Mouse (Mus musculus) kidney, embryonic 15.5 days (tissue): Measurements from ENCODE around the gene Crhr1. TPM values are rescaled to one million over a fixed set of nuclear protein-coding genes. Genes with fewer than 3 reads are reported as not detected.
"Not testable (repeated sequence)": the region's sequence is repeated elsewhere in the genome, so short reads cannot be mapped to it uniquely, and the experiment has no call there.

ENCODE experiments used
- ATAC-seq: fragments of 200-750 bp; cut with Nextera tagmentation; replicated peaks from 2 replicates; pipeline ENCODE4 v1.8.0; 2017; ENCODE audit warnings: moderate TSS enrichment; ENCODE audit not compliant: low FRiP score
- H3K27ac ChIP-seq: fragments of 300-500 bp; sonication (generic); 2 replicates; pipeline ENCODE4 v1.5.1; 2015; ENCODE audit warnings: mild to moderate bottlenecking, inconsistent platforms
- H3K27me3 ChIP-seq: fragments of 300-500 bp; sonication (generic); 2 replicates; pipeline ENCODE4 v1.6.1; 2015; ENCODE audit warnings: inconsistent platforms
- H3K36me3 ChIP-seq: fragments of 300-500 bp; sonication (generic); 2 replicates; pipeline ENCODE4 v1.6.1; 2015; ENCODE audit warnings: inconsistent platforms
- H3K4me1 ChIP-seq: fragments of 300-500 bp; sonication (generic); 2 replicates; pipeline ENCODE4 v1.6.1; 2015; ENCODE audit warnings: inconsistent platforms
- H3K4me2 ChIP-seq: fragments of 300-500 bp; sonication (generic); 2 replicates; pipeline ENCODE4 v1.6.1; 2015; ENCODE audit warnings: moderate library complexity, mild to moderate bottlenecking, inconsistent platforms
- H3K4me3 ChIP-seq: fragments of 300-500 bp; sonication (generic); replicated peaks from 2 replicates; pipeline ENCODE4 v1.5.1; 2015; ENCODE audit warnings: mild to moderate bottlenecking, inconsistent platforms
- H3K9ac ChIP-seq: fragments of 300-500 bp; sonication (generic); 2 replicates; pipeline ENCODE4 v1.6.1; 2015; ENCODE audit warnings: mild to moderate bottlenecking, inconsistent platforms
- H3K9me3 ChIP-seq: fragments of 300-500 bp; sonication (generic); replicated peaks from 2 replicates; pipeline ENCODE4 v1.6.1; 2016; ENCODE audit warnings: inconsistent platforms
- WGBS: fragments of 180-500 bp; shearing (Covaris S2); methylation state at CpG from one replicate; pipeline ENCODE4 v1.1.7; 2015; ENCODE audit warnings: mixed read lengths; 5-methylcytosine and 5-hydroxymethylcytosine counted together
- polyA plus RNA-seq: library from polyadenylated mRNA; unstranded; fragments of >200 nt; fragmentation: Nextera tagmentation; extraction: Ambion mirVana; gene quantifications from 2 replicates; pipeline ENCODE4 v1.2.1, GENCODE M21; 2015

The Crhr1 gene
- polyA plus RNA-seq, 1 experiment from 2014 or later: 0.06 TPM

- H3K9me3 ChIP-seq: 0 out of 2 replicates have a peak, but pooled peaks cover 5% of the 10 kb centered on the region
- H3K36me3 ChIP-seq: no peaks in the 10 kb centered on the region
- H3K4me3 ChIP-seq: no peak overlapping the region
- no peaks in the 10 kb centered on the region for H3K4me1 ChIP-seq
- H3K27ac ChIP-seq: no peak overlapping the region
- no peak for ATAC-seq
- H3K9ac ChIP-seq: no peak overlapping the region
- no peak overlapping the region for H3K4me2 ChIP-seq
- H3K27me3 ChIP-seq: 0 out of 2 replicates have a peak, but pooled peaks cover 3% of the 10 kb centered on the region
- WGBS: 77% methylated on average over 3 of the region's 3 CpGs
Observed at GRCm38 (mm10) chr11:104203271-104203670, 70.6 kb downstream of the Crhr1 start.

DNA sequence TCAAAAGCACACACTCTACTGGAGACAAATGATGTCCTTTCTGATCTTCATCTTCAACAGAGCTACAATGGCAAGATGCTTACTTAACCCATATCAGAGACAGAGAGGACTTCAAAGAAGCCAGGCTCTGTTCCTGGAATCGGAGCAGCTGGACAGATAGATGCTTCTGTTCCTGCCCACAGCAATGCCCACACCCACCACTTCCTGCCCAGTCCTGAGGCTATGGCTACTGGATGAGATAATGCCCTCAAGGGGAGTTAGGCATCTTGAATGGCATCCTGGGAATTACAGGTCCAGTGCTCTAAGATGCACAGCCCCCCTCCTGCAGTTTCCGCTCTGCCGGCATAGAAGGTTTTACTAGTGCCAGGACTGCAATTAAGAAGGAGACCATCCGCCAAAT, 73.9 kb downstream of the Crhr1 start:
- Histone ChIP-seq H3K9ac (no peak overlapping the region), H3K4me1 (no peaks in the 10 kb centered on the region), H3K4me3 (no peak overlapping the region), H3K4me2 (no peak overlapping the region), H3K36me3 (no peaks in the 10 kb centered on the region), H3K27me3 (0 out of 2 replicates have a peak, but pooled peaks cover 3% of the 10 kb centered on the region), H3K9me3 (0 out of 2 replicates have a peak, but pooled peaks cover 5% of the 10 kb centered on the region), H3K27ac (no peak overlapping the region)
- WGBS: 54% methylated on average over 4 of the region's 4 CpGs
- no peak for ATAC-seq

GRCm38 (mm10) chr11:104209041-104209440, 76.4 kb downstream of the Crhr1 start:
- no peaks in the 10 kb centered on the region for H3K36me3 ChIP-seq
- no peak overlapping the region for H3K4me2 ChIP-seq
- H3K4me3 ChIP-seq: no peak overlapping the region
- H3K9ac ChIP-seq: no peak overlapping the region
- H3K27me3 ChIP-seq: 0 out of 2 replicates have a peak, but pooled peaks cover 3% of the 10 kb centered on the region
- no peak for ATAC-seq
- WGBS: 75% methylated on average over 3 of the region's 3 CpGs
- H3K27ac ChIP-seq: no peak overlapping the region
- H3K9me3 ChIP-seq: no peaks in the 10 kb centered on the region
- H3K4me1 ChIP-seq: no peaks in the 10 kb centered on the region

- Histone ChIP-seq H3K9ac (no peak overlapping the region), H3K4me2 (no peak overlapping the region), H3K27ac (no peak overlapping the region), H3K9me3 (no peaks in the 10 kb centered on the region), H3K4me1 (no peaks in the 10 kb centered on the region), H3K36me3 (no peaks in the 10 kb centered on the region), H3K4me3 (no peak overlapping the region), H3K27me3 (0 out of 2 replicates have a peak, but pooled peaks cover 3% of the 10 kb centered on the region)
- 85% methylated on average over 6 of the region's 6 CpGs for WGBS
- no peak for ATAC-seq
Observed at GRCm38 (mm10) chr11:104211251-104211650, 78.6 kb downstream of the Crhr1 start.

DNA sequence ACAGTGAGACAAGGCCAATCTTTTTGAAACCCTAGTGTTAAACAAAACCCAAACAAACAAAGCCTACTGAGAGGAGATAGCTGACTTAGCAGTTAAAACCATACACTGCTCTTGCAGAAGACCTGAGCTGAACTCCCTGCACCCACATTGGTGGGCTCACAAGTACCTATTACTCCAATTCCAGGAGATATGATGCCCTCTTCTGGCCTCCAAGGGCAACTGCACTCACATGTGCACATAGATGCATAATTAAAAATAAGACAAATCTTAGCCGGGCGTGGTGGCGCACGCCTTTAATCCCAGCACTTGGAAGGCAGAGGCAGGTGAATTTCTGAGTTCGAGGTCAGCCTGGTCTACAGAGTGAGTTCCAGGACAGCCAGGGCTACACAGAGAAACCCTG, 81.5 kb downstream of the Crhr1 start:
- not testable (repeated sequence) for H3K9me3 ChIP-seq, ATAC-seq
- 97% methylated on average over 5 of the region's 5 CpGs for WGBS

GRCm38 (mm10) chr11:104218075-104218474, 85.4 kb downstream of the Crhr1 start:
- H3K27me3 ChIP-seq: no peaks in the 10 kb centered on the region
- no peak overlapping the region for H3K9ac ChIP-seq
- no peak for ATAC-seq
- WGBS: 84% methylated on average over 3 of the region's 3 CpGs
- no peak overlapping the region for H3K4me2 ChIP-seq
- no peak overlapping the region for H3K27ac ChIP-seq
- H3K4me1 ChIP-seq: no peaks in the 10 kb centered on the region
- no peaks in the 10 kb centered on the region for H3K36me3 ChIP-seq
- H3K9me3 ChIP-seq: no peaks in the 10 kb centered on the region
- H3K4me3 ChIP-seq: no peak overlapping the region

More for the DNA sequence above, 81.5 kb downstream of the Crhr1 start:
- not testable (repeated sequence) for H3K9ac ChIP-seq, H3K4me3 ChIP-seq, H3K36me3 ChIP-seq, H3K4me1 ChIP-seq, H3K4me2 ChIP-seq, H3K27me3 ChIP-seq, H3K27ac ChIP-seq

GRCm38 (mm10) chr11:104220291-104220690, 87.6 kb downstream of the Crhr1 start:
- ATAC-seq: no peak
- H3K27me3 ChIP-seq: no peaks in the 10 kb centered on the region
- H3K36me3 ChIP-seq: no peaks in the 10 kb centered on the region
- H3K27ac ChIP-seq: no peak overlapping the region
- no peaks in the 10 kb centered on the region for H3K9me3 ChIP-seq
- H3K4me1 ChIP-seq: no peaks in the 10 kb centered on the region
- H3K4me3 ChIP-seq: no peak overlapping the region
- no peak overlapping the region for H3K9ac ChIP-seq
- no peak overlapping the region for H3K4me2 ChIP-seq
- 80% methylated on average over 4 of the region's 4 CpGs for WGBS

DNA sequence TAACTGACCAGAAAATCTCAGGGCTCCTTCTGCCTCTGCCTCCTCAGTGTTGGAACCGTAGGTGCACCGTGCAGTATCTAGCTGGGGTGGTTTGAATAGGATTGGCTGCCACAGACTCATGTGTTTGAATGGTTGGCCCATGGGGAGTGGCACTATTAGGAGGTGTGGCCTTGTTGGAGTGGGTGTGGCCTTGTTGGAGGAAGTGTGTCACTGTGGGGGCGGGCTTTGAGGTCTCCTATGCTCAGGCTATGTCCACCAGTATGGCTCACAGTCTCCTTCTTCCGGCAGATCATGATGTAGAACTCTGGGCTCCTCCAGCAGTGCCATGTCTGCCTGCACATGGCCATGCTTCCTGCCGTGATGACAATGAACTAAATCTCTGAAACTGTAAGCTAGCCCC, 89.1 kb downstream of the Crhr1 start:
- Histone ChIP-seq H3K27ac (no peak overlapping the region), H3K36me3 (no peaks in the 10 kb centered on the region), H3K4me3 (no peak overlapping the region), H3K27me3 (no peaks in the 10 kb centered on the region), H3K9me3 (no peaks in the 10 kb centered on the region), H3K4me2 (no peak overlapping the region), H3K9ac (no peak overlapping the region), H3K4me1 (no peaks in the 10 kb centered on the region)
- 86% methylated on average over 5 of the region's 5 CpGs for WGBS
- ATAC-seq: no peak

GRCm38 (mm10) chr11:104223301-104223700, 90.6 kb downstream of the Crhr1 start:
- no peak overlapping the region for H3K4me2 ChIP-seq
- H3K9me3 ChIP-seq: no peaks in the 10 kb centered on the region
- H3K36me3 ChIP-seq: no peaks in the 10 kb centered on the region
- no peak overlapping the region for H3K27ac ChIP-seq
- no peaks in the 10 kb centered on the region for H3K4me1 ChIP-seq
- no peak overlapping the region for H3K9ac ChIP-seq
- WGBS: 82% methylated on average over 9 of the region's 9 CpGs
- H3K27me3 ChIP-seq: no peaks in the 10 kb centered on the region
- no peak for ATAC-seq
- H3K4me3 ChIP-seq: no peak overlapping the region

Other genes starting within 250 kb of the Crhr1 start
- 54.6 and 55.8 TPM in 2 replicates for gene Nsf, start 178.8 kb upstream of the Crhr1 start, polyA plus RNA-seq
- 63.5 and 65.6 TPM in 2 replicates for gene Arf2, start 166.1 kb upstream of the Crhr1 start, polyA plus RNA-seq
- not detected in 2 replicates for gene Sppl2c, start 53.5 kb downstream of the Crhr1 start, polyA plus RNA-seq
- gene Mapt, start 98.5 kb downstream of the Crhr1 start, polyA plus RNA-seq: 9.8 and 13.6 TPM in 2 replicates